Mouse (Mus musculus) erythroblast, adult 5-6 weeks (primary cell): Measurements from ENCODE around the gene Gpc5. TPM values are rescaled to one million over a fixed set of nuclear protein-coding genes. Genes with fewer than 3 reads are reported as not detected.
"Not testable (repeated sequence)": the region's sequence is repeated elsewhere in the genome, so short reads cannot be mapped to it uniquely, and the experiment has no call there.

Source experiments
- ATAC-seq: replicated peaks from 2 replicates; pipeline ENCODE4 v1.8.0; 2016; ENCODE audit warnings: moderate number of reproducible peaks, mild to moderate bottlenecking, moderate TSS enrichment, inconsistent platforms; ENCODE audit not compliant: poor library complexity, low FRiP score, severe bottlenecking
- total RNA-seq, 2 experiments: library from RNA; stranded (forward) in 1 of 2; stranded (reverse) in 1 of 2; fragments of 150-400 nt in 1 of 2; fragments of 200-764, 138-1000 nt in 1 of 2; gene quantifications; 2 replicates each; pipeline versions ENCODE4 v1.2.3 to v1.2.4; 2015 to 2017; ENCODE audit warnings: low replicate concordance in 2 of 2

Gene Gpc5
- not detected in 2 replicates for total RNA-seq (2015; ENCODE audit: low replicate concordance)
- not detected in 2 replicates for total RNA-seq (2017; ENCODE audit: low replicate concordance)

GRCm38 (mm10) chr14:115092081-115092480 is at the start of gene Gpc5:
Gpc5 (plus strand) TSS chr14:115092215.
- ATAC-seq: peak; percentile 94

DNA sequence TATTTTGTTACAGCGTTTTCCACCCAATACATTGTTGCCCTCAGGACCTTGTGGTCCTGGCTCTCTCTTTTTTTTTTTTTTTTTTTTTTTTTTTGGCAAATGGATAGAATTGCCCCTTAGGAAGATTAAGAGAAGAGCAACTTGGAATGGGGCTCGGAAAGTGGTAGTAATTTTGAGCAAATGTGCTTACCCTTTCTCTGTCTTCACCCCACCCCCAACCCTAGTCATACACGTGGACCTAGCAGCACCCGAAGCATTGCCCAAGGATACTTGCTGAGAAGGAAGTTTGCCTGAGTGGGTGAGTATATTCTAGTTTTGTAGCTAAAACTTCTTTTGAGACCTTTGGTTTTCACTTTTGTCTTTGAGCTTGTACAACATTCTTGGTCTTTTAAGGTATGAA is 49.4 kb upstream of the Gpc5 start:
- ATAC-seq: no peak

- no peak for ATAC-seq
Measured at GRCm38 (mm10) chr14:115044016-115044415, 48.0 kb upstream of the Gpc5 start.

- ATAC-seq: no peak
Measured at GRCm38 (mm10) chr14:115045712-115046111, 46.3 kb upstream of the Gpc5 start.

GRCm38 (mm10) chr14:115047316-115047715 is 44.7 kb upstream of the Gpc5 start:
- no peak for ATAC-seq

DNA sequence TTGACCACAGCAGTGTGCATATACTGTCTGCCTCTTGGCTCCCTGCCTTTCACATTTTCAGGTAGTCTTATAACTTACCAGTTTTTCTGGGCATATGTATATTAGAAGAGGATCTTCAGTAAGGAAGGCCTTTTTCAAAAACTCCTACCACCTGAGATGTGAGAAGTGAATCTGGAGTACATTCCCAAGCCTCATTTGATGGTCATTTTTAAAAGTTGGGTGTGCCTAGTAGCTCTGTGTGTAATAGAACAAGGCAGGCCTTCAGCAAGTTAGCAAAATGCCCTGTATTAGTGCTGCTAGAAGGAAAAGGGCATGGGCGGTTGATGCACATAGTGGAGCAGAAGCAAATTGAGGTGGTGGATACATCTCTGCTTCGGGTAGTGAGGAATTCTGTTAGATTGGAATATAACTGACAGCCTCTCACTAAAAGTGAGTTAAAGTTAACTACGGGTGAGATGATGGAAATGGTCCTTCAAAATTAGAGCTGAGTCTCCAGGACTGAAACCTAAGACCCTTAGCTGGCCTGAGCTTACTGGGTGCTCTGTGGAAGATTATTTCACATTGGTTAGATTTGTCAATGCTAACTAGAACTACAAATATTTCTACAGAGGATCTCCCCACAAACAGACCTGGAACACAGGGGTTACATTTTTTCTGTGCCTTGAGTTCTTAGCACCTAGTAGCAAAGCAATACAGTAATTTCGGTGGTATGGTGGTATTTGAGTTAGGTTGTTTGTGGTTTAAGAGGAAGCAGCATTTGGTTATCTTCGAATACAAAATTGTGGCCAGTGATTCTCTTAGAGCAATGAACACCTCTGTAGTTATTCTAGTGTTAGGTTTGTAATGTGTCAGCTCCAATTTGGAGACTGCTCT is 43.8 kb upstream of the Gpc5 start:
- no peak for ATAC-seq

- ATAC-seq: no peak
Measured at GRCm38 (mm10) chr14:115048863-115049566, 43.0 kb upstream of the Gpc5 start.

- no peak for ATAC-seq
Measured at GRCm38 (mm10) chr14:115049831-115050230, 42.2 kb upstream of the Gpc5 start.

- ATAC-seq: no peak
Measured at GRCm38 (mm10) chr14:115051106-115051760, 40.8 kb upstream of the Gpc5 start.

DNA sequence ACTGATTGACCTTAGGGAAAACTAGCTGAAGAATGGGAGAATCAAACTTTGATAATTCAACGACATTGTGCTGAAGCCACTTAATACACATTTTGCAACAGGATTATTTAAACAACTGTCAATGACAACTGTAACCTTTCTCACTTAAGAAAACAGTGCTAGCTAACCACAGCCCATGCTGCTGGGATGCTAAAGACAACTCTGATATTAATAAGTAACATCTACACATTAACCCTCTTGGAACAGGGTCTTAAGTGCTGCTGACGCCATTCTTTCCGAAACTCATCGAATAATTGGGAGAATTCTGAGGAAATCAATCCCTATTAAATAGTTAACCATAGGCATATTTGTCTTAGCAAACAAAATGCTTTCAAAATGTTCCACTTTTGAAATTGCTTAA is 39.6 kb upstream of the Gpc5 start:
- no peak for ATAC-seq

DNA sequence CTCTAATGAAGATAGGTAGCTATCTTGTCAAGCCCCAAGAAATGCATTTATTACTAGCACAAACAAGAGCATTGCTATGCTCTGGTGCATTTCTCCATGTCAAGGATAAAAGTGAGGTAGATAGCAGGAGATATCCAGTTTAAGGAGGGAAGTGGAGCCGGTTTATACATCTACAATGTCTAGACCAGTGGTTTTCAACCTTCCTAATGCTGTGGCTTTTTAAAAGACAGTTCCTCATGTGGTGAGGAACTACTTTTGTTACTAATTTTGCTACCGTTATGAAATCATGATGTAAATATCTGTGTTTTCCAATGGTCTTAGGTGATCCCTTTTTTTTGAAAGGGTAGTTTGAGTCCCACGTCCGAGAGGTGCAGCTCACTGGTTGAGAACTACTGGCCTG is 37.8 kb upstream of the Gpc5 start:
- ATAC-seq: no peak

GRCm38 (mm10) chr14:115057524-115057923 is 34.5 kb upstream of the Gpc5 start:
- ATAC-seq: no peak

DNA sequence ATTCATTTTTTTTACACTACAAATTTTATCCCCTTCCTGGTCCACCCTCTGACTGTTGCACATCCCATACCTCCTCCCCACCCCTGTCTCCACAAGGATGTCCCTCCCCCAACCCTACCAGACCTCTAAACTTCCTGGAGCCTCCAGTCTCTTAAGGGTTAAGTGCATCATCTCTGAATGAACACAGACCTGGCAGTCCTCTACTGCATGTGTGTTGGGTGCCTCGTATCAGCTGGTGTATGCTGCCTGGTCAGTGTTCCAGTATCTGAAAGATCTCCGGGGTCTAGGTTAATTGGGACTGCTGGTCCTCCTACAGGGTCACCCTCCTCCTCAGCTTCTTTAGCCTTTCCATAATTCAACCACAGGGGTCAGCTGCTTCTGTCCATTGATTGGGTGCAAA is 25.9 kb upstream of the Gpc5 start:
- not testable (repeated sequence) for ATAC-seq

- no peak for ATAC-seq
Measured at GRCm38 (mm10) chr14:115070534-115070933, 21.5 kb upstream of the Gpc5 start.

GRCm38 (mm10) chr14:115077340-115077739 is 14.7 kb upstream of the Gpc5 start:
- ATAC-seq: no peak

GRCm38 (mm10) chr14:115078064-115078463 is 14.0 kb upstream of the Gpc5 start:
- ATAC-seq: no peak

DNA sequence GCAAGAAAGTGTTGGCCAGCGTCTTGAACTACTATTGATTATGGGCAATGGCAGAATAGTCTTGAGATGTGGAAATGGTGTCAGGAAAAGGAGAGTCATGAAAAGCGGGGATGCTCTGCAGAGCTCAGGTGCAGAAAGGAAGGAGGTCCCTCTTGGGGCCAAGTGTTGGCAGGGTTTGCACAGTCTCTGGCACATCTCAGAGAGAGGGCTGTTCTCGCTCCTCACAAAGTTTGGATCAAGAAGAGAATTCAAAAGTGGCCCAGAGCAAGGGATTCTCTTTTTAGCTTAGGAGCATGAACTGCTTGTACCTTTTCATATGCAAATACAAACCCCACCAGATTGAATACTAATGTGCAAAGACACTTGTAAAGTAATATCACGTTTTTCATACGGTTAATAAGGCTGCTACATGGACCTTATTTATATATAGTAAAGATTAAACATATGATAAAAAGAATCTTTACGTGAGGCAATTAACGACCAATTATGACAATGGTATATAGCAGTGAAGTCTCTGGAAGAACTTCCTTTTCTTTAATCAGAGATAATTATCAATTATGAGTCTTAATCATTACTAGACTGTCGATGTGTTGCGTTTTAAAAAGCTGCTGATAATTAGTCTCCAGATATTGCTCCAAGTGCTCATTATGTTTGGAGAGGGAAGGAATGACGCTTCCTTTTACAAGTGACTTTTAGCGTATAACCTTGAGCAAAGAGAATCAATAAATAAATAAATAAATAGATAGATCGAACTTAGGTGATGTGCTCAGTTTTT is 10.1 kb upstream of the Gpc5 start:
- no peak for ATAC-seq

GRCm38 (mm10) chr14:115090516-115090915 is 1.5 kb upstream of the Gpc5 start:
- no peak for ATAC-seq

GRCm38 (mm10) chr14:115092510-115092909 is 495 bp downstream of the Gpc5 start:
- ATAC-seq: no peak

- ATAC-seq: no peak
Measured at GRCm38 (mm10) chr14:115092952-115093351, 937 bp downstream of the Gpc5 start.
